Mouse (Mus musculus) testis, adult 2 months (tissue): ENCODE measurements around the gene Gm12845. TPM values are rescaled to one million over a fixed set of nuclear protein-coding genes. Genes with fewer than 3 reads are reported as not detected.

ENCODE experiments used
- H3K27ac ChIP-seq: fragments of 200-500 bp; 2 replicates; pipeline ENCODE4 v1.5.1; 2012; ENCODE audit warnings: low read depth, low read length; ENCODE audit not compliant: control insufficient read depth, insufficient read depth
- H3K27me3 ChIP-seq: fragments of 200-500 bp; 2 replicates; pipeline ENCODE4 v1.6.1; 2012; ENCODE audit warnings: mild to moderate bottlenecking, low read length, moderate library complexity; ENCODE audit not compliant: control insufficient read depth, insufficient read depth
- H3K36me3 ChIP-seq: fragments of 200-500 bp; 2 replicates; pipeline ENCODE4 v1.6.1; 2012; ENCODE audit warnings: mild to moderate bottlenecking, low read length; ENCODE audit not compliant: control insufficient read depth, insufficient read depth
- H3K4me1 ChIP-seq: fragments of 200-500 bp; 2 replicates; pipeline ENCODE4 v1.6.1; 2012; ENCODE audit warnings: low read length; ENCODE audit not compliant: control insufficient read depth, insufficient read depth
- H3K4me3 ChIP-seq: fragments of 200-500 bp; 2 replicates; pipeline ENCODE4 v1.5.1; 2012; ENCODE audit warnings: low read depth, mild to moderate bottlenecking, low read length, moderate library complexity, mixed read lengths; ENCODE audit not compliant: control insufficient read depth
- CTCF ChIP-seq: fragments of 200-500 bp; IDR thresholded peaks from 2 replicates; pipeline ENCODE4 v1.5.1; 2012; ENCODE audit warnings: low read depth, mild to moderate bottlenecking, inconsistent platforms, low read length, moderate library complexity; ENCODE audit not compliant: control insufficient read depth, insufficient read depth, insufficient replicate concordance
- POLR2A ChIP-seq: fragments of 200-500 bp; IDR thresholded peaks from 2 replicates; pipeline ENCODE4 v1.6.1; 2012; ENCODE audit warnings: low read depth, mild to moderate bottlenecking, inconsistent platforms, low read length, moderate library complexity; ENCODE audit not compliant: control insufficient read depth
- polyA plus RNA-seq: library from polyadenylated mRNA; depleted of rRNA; stranded (reverse); fragments of >200 nt; gene quantifications from 2 replicates; pipeline ENCODE4 v1.2.3, GENCODE M21; 2012; rRNA removed

The Gm12845 gene
- polyA plus RNA-seq, 1 experiment = not detected

DNA sequence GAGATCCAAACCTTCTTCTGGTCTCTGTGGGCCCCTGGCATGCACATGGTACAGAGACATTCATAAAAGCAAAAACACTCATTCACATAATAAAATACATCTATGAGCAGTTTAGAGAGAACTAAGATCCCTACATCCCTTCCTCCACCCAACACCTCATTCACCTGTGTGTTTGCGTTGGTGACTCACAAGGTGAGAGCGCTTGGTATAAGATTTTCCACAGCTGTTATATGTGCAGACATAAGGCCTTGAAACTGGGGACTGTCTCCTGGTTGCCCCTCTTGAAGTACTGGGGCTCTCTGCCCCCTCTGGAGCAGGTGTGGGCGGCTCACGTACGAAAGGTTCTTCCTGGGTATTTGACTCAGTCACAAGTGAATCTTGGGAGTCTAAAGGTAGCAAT is 35.9 kb downstream of the Gm12845 start:
- H3K36me3 ChIP-seq = no peaks in the 10 kb centered on the region
- H3K27me3 ChIP-seq = no peaks in the 10 kb centered on the region
- no peaks in the 10 kb centered on the region for H3K4me1 ChIP-seq
- no peak overlapping the region for H3K27ac ChIP-seq
- TF ChIP-seq CTCF (no peak), POLR2A (no peak)
- H3K4me3 ChIP-seq = no peak overlapping the region

DNA sequence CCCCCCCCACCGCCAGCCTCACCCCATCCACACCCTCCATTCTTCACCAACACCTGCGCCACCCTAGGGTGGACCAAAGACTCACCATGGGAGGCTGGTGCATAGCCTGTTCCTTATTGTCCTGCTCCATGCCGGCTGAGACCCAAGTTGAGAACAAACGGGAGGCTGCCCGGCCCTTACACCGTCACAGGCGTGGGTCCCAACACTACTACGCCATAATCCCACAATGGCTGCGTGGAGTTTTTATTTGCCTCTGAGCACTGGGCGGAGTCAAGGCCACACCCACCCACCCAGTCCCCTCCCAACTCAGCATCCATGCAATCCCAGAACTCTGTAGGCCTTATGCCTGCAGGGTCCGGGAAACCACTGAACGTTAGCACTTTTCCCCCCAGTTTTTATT is 41.2 kb downstream of the Gm12845 start, which contains the start of gene Klf17:
Klf17 (minus strand) TSS at position 233 of the 400 bp plus-strand sequence.
- Histone ChIP-seq H3K36me3 (no peaks in the 10 kb centered on the region), H3K4me3 (peak within 1 kb of the TSS; percentile 63), H3K27ac (no peak within 1 kb of the TSS), H3K4me1 (no peaks in the 10 kb centered on the region), H3K27me3 (no peaks in the 10 kb centered on the region)
- TF ChIP-seq POLR2A = peak; percentile 44; the same call in 1 of the 2 replicates
- no peak for TF ChIP-seq CTCF

DNA sequence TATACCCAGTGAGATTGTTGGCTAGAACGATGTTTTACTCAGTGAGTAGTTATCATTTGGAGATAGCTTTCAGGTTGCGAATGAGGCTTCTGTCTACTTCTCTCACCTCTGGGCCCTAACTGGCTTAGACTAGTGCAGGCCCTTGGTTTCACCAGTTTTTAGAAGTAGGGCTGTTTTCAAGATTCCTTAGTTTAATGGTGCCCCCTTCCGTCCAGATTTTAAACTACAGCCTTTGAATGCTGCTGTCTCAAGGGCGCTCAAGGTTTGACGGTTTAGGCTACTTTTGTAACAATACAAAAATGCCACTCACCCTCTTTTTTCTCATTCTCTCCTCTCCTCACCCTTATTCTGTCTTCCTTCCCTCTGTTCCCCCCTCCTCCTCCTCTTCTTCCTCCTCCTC is 46.7 kb downstream of the Gm12845 start:
- TF ChIP-seq CTCF (no peak), POLR2A (no peak)
- H3K27ac ChIP-seq = no peak overlapping the region
- H3K27me3 ChIP-seq = no peaks in the 10 kb centered on the region
- H3K4me3 ChIP-seq = no peak overlapping the region
- no peaks in the 10 kb centered on the region for H3K4me1 ChIP-seq
- no peaks in the 10 kb centered on the region for H3K36me3 ChIP-seq

DNA sequence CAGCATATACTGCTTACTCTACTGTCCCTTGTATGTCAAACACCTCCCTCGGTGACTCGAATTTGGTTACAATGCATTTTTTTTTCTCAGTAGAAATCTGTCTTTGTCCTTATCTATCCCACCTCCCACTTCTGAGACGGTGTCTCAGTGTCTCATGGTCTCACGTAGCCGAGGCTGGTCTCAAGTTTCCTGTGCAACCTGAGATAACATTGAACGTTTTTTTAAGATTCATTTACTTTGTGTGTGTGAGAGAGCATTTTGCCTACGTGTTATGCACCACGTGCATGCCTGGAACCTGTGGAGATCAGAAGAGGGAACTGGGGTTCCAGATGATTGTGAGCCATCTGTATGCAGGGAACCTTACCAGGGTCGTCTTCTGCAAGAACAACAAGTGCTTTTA is 48.7 kb downstream of the Gm12845 start:
- no peaks in the 10 kb centered on the region for H3K36me3 ChIP-seq
- H3K4me3 ChIP-seq = no peak overlapping the region
- H3K4me1 ChIP-seq = no peaks in the 10 kb centered on the region
- TF ChIP-seq CTCF (no peak), POLR2A (no peak)
- no peak overlapping the region for H3K27ac ChIP-seq
- no peaks in the 10 kb centered on the region for H3K27me3 ChIP-seq

Other genes starting within 250 kb of the Gm12845 start
- gene Rnf220, start 227.4 kb upstream of the Gm12845 start, polyA plus RNA-seq = 146 and 153 TPM in 2 replicates
- gene Eri3, start 174.0 kb upstream of the Gm12845 start, polyA plus RNA-seq = 76.7 and 84.3 TPM in 2 replicates
- gene Dmap1, start 42.1 kb upstream of the Gm12845 start, polyA plus RNA-seq = 37.8 and 42.0 TPM in 2 replicates
- gene Klf17, start 41.2 kb downstream of the Gm12845 start, polyA plus RNA-seq = 31.3 and 33.3 TPM in 2 replicates
- 6.4 and 7.4 TPM in 2 replicates for gene Slc6a9, start 110.1 kb downstream of the Gm12845 start, polyA plus RNA-seq
- gene Ccdc24, start 148.1 kb downstream of the Gm12845 start, polyA plus RNA-seq = 137 and 146 TPM in 2 replicates
- gene B4galt2, start 159.1 kb downstream of the Gm12845 start, polyA plus RNA-seq = 28.5 and 33.1 TPM in 2 replicates
- gene Atp6v0b, start 162.9 kb downstream of the Gm12845 start, polyA plus RNA-seq = 214 and 232 TPM in 2 replicates
- 6.6 and 8.2 TPM in 2 replicates for gene Dph2, start 167.6 kb downstream of the Gm12845 start, polyA plus RNA-seq
- gene Ipo13, start 190.6 kb downstream of the Gm12845 start, polyA plus RNA-seq = 207 and 222 TPM in 2 replicates
- gene Artn, start 205.4 kb downstream of the Gm12845 start, polyA plus RNA-seq = 9.0 and 10.2 TPM in 2 replicates